Mouse (Mus musculus) brain, embryonic 14.5 days (tissue): Measurements from ENCODE around the gene Erbb3. TPM values are rescaled to one million over a fixed set of nuclear protein-coding genes. Genes with fewer than 3 reads are reported as not detected.
"Not testable (repeated sequence)": the region's sequence is repeated elsewhere in the genome, so short reads cannot be mapped to it uniquely, and the experiment has no call there.

ENCODE experiments used
- DNase-seq: peaks from one replicate; pipeline ENCODE4 v3.0.0-alpha.2; 2011; ENCODE audit warnings: low read depth
- CTCF ChIP-seq: fragments of 200-500 bp; IDR thresholded peaks from 2 replicates; pipeline ENCODE4 v1.5.1; 2012; ENCODE audit warnings: inconsistent platforms, mild to moderate bottlenecking, moderate library complexity, borderline replicate concordance; ENCODE audit not compliant: insufficient read depth, insufficient read length; ENCODE audit errors: extremely low read depth
- POLR2A ChIP-seq: fragments of 200-500 bp; IDR thresholded peaks from 2 replicates; pipeline ENCODE4 v1.6.1; 2012; ENCODE audit warnings: mild to moderate bottlenecking, inconsistent platforms, borderline replicate concordance; ENCODE audit not compliant: poor library complexity, insufficient read depth, insufficient read length, severe bottlenecking; ENCODE audit errors: extremely low read depth
- polyA plus RNA-seq: library from polyadenylated mRNA; depleted of rRNA; stranded (reverse); fragments of >200 nt; gene quantifications from 2 replicates; pipeline ENCODE4 v1.2.3, GENCODE M21; 2012; rRNA removed

Erbb3 gene
- polyA plus RNA-seq: 0.87 and 1.5 TPM in 2 replicates

DNA sequence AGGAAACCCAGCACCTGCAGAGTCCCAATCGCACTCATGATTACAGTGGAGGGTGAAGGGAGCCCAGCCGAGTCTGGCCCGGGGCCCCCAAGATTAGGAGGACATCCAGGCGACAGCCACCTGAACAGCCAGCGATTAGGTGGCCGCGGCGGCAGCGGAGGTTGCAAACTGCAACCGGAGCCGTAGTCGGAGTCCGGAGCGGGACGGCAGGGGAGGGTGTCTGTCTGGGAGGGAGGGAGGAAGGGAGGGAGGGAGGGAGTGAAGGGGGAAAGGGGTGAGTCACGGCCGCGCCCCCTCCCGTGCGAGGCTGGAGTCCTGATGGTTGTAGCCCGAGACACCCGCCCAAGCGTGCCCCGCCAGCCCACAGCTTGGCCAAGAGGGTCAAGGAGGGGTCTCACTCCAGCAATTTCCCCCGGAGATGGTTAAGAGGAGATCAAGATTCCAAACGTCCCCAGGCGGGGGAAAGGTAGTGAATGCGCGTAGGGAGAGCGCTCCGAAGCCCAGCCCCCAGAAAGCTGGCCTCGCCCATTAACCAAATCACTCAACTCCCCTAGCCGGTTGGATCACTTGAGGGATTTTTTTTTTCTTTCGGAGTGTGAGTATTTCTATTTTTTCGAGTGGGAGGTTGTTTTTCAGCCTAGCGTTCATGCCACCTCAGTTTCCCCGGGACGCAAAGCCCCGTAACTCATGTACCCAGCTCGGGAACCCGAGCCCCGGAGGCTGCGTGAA is at the start of gene Erbb3:
Gene Erbb3 (minus strand): TSS at position 189 of the 729 bp plus-strand sequence.
- TF ChIP-seq CTCF (no peak), POLR2A (no peak)
- peak; percentile 33 for DNase-seq

DNA sequence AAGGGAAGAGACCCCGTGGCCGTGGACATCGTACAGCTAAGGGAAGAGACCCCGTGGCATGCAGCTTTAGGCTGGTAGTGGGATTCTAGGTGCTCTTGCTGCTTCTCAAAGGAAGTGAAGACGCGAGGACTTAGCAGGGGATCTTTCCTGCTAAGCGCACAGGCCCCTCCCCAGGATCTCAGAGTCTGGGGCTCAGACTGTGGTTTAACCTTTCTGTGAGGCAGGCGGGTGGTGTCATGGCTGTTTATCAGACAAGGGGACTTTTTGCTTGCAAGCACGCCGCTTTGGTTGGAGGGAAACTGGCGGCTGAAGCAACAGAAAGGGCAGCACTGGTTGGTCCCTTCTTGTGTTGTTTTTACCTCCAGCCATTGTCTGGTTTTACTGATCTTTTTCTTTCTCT is 47.6 kb upstream of the Erbb3 start:
- TF ChIP-seq POLR2A (no peak), CTCF (no peak)
- no peak for DNase-seq

DNA sequence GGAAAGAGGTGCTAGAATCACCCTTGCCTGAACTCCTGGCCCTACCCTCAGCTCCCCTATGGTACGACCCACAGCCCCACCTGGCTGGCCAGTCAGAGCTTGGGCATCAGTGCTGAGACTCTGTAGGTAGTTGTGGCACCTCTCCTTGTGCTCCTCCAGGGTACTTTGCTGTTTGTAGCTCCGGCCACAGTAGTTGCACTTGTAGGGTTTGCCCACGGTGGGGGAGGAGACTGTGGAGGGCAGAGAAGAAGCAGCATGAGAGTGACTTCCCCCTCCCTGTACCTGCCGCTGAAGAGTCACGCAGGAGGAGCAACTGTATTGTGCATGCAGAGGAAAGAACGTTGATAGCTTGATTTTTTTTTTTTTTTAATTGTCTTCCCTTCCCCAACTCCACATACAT is 47.1 kb upstream of the Erbb3 start:
- no peak for DNase-seq

DNA sequence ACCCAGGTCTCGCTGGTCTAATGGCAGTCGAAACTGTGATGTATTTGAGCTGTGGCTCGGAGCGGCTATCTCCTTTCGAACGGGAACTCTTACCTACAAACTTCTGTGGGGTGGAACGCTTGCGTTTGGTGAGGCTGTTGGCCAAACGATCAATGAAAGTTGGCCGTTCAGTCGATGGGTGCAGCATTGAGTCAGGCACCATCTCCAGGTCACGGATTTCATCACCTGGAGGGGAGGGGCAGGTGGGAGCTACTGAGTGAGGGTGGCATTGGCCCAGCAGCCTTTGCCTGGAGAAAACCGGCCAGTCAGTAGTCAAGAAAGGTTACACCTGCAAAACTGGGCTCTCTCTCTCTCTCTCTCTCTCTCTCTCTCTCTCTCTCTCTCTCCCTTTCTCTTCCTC is 46.2 kb upstream of the Erbb3 start:
- no peak for DNase-seq
- TF ChIP-seq CTCF (no peak), POLR2A (no peak)

More for the DNA sequence above, 47.1 kb upstream of the Erbb3 start:
- TF ChIP-seq POLR2A: no peak
- no peak for TF ChIP-seq CTCF

DNA sequence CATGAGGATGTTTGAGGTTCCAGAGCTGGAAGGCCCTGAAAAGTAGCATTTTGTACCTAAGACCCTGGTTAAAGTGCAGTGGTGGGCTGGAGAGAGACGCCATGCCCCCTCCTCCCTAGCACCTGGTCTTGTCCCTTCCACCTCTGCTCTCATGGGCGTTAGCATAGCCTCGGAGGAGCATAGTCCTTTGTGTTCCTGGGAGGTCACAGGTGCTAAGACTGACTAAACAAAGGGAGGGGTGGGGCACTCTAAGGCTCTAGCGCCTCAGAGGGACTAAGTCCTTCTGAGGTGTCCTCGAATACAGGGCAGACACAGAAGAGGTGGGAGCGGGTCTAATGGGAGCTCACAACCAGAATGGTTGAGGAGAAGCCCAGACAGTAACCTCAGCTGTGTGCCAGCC is 42.1 kb upstream of the Erbb3 start:
- no peak for DNase-seq
- TF ChIP-seq POLR2A (no peak), CTCF (no peak)

DNA sequence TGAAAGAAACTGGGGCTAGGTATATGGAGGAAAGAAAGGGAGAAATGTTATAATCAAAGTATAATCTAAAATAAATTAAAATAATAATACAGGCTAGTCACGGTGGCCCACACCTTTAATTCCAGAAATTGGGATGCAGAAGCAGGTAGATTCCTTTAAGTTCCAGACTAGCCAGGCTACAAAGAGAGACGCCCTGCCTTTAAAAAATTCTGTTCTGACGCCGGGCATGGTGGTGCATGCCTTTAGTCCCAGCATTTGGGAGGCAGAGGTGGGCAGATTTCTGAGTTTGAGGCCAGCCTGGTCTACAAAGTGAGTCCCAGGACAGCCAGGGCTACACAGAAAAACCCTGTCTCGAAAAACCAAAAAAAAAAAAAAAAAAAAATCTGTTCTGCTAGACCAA is 40.9 kb upstream of the Erbb3 start:
- not testable (repeated sequence) for DNase-seq

DNA sequence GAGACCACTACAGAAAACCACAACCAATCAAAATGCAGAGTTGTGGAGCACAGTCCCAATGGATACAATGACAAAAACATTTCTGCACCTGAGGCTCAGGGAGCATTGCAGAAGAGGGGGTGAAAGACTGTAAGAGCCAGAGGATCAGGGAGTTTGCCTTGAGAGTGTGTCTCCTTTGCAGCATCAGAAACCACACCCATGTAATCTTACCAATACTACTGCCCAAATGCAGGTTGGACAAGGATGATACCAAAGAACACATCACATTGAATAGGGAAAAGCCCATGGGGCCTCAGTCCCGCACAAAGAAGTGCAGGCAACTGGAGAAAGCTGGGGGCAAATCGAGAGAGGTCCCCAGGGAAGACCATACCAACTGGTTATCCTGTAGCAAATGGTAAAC is 40.3 kb upstream of the Erbb3 start:
- no peak for DNase-seq
- TF ChIP-seq POLR2A (no peak), CTCF (no peak)

DNA sequence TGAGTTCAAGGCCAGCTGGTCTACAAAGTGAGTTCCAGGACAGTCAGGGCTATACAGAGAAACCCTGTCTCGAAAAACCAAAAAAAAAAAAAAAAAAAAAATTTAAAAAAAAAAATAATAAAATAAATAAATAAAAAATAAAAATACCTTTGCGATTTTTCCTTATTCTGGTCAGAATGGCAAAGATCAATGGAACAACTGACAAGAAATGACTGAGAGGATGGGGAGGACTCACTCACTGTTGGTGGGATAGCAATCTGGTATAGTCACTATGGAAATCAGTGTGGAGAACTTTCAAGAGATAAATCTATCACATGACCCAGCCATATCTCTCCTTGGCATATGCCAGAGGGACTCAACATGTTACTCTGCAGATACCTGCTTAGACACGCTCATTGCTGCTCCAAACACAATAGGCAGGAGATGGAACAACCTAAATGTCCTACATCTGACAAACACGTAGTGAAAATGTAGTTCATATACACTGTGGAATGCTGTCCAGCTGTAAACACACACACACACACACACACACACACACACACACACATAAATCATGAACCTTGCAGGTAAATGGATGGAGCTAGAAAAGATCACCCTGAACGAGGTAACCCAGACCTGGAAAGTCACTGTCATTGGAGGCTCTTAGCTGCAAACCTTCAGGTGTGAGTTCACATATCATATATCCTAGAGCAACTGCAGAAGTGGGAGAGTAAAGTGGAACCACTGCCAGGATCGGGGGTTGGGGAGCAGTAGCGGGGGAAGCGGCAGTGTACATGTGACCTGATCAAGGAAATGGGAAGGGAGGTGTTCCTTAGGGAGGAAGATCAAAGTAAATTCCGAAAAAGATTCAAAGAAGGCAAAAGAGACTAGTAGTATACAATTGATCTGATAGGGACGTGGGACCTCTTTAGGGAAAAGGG is 38.2 kb upstream of the Erbb3 start:
- TF ChIP-seq POLR2A (no peak), CTCF (no peak)
- no peak for DNase-seq

DNA sequence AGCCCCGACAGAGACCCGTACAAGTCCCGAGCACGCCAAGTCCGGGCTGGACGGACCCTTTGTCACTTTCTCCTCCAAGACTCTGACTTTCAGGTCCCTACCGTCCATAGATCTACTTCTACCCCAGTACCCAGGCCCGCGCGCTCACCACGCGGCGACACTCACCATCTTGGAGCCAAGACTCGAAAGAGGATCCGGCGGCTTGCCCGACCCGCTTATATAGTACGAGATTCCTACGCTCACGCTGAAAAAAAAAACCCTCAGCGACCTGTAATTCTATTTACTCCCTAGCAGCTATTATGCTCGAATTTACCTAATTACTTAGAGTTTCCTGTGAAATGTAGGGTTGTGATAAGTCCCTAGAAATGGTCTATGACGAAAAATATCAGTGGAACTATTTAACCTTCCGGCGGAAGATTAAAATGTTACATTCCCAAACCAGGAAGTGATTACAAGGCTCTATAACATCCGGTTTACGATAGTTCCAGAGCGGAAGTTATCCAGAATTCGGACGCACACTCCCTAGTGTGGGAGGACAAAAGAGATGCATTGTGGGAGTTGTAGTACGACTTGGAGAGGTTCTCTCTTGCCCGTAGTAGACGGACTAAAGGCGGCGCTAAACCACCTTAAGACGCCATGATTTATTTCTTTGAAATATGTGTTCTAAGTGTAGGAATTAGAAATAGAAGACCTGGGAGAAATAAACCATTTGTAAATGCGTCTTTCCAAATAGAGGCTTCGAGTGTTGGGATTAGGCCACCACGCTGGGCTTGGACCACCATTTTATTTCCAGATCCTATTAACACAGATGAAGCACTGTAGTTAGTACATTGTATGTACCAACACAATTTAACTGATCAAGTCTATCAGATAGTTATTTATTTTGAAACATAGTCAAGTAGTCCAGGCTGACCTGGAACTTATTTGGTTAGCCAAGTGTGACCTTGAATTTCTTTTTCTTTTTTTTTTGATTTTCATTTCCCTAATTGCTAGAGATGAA is 37.2 kb upstream of the Erbb3 start, which contains the start of gene Rps26:
Gene Rps26 (minus strand): TSS at position 437 of the 1,000 bp plus-strand sequence.
- TF ChIP-seq CTCF: peak; percentile 12; the same call in 1 of the 2 replicates
- peak; percentile 66; the same call in 1 of the 2 replicates for TF ChIP-seq POLR2A
- DNase-seq: peak; percentile 100

DNA sequence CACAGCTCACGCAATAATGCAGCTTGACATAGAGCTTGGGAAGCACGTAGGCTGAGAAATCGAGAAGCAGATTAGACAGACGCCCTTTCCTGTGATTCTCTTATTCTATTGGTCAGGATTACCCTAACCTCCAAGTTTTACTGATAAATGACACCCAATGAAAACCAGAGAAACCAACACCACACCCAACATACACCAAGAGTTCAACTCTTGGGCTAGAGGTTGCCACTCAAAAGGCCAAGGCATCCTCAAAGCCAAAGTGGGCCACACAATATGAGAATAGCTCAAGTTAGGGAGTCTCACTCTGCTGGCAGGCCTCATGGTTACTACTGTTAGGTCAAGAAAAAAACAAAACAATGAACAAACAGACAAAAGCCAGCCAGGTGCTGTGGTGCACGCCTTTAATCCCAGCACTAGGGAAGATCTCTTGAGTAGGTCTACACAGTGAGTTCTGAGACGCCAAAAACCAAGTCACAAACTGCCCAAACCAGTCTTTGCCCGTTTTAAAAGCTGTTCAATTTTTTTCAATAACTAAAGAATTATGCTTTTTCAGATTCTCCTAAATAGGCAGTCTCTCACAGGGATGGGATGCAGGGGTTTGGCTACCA is 35.9 kb upstream of the Erbb3 start:
- DNase-seq: no peak
- TF ChIP-seq POLR2A (no peak), CTCF (no peak)

DNA sequence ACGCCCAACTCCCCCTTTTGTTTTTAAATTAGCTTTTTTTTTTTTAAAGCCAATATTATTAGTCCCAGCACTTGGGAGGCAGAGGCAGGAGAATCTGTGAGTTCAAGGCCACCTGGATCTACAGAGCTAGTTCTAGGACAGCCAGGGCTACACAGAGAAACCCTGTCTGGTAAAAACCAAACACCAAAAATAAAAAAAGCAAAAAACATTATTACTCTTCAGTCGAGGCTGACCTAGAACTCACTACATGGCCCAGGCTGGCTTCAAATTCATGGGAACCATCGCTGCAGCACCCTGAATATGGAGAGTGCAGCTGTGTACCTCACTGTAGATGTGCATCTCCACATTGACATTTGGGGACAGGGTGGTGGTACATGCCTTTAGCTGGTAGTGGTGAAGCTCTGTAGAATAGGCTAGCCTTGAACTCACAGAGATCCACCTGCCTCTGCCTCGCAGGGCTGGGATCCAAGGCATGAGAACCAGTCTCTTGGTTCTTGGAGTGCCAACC is 33.7 kb upstream of the Erbb3 start:
- not testable (repeated sequence) for DNase-seq
